Mouse (Mus musculus) mammary gland, adult 2 months (tissue): Measurements from ENCODE around the gene Elk4. TPM values are rescaled to one million over a fixed set of nuclear protein-coding genes. Genes with fewer than 3 reads are reported as not detected.

Experiments
- polyA plus RNA-seq: library from polyadenylated mRNA; depleted of rRNA; stranded (reverse); fragments of >200 nt; gene quantifications from 2 replicates; pipeline ENCODE4 v1.2.3, GENCODE M21; 2012; ENCODE audit warnings: low replicate concordance; rRNA removed

Elk4 gene
- polyA plus RNA-seq, result 28.4 and 31.0 TPM in 2 replicates

DNA sequence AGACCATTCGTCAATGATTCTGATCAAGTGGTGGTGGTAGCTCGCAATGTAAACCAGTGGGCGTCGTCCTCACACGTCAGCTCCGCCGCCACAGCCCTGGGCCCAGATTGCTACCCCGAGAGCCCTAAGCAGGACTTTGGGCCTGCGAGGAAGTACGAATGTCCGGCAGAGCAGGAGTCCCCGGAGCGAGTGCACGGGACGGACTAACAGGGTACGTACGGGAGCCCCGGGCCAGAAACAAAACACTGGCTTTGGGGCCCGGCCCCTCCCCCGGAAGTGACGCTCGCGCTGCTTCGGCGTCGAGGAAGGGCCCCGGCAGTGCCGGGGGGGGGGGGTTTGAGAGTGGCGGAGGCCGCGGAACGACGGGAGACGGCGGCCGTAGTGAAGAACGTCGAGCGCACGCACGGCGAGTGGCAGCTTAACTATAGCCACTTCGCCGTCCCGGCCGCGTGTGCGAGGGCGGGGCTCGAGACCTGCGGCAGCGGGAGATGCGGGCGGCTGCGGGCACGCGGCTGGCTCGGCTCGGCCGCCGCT is at the start of gene Elk4:
Gene Elk4 (plus strand): TSS at position 326 of the 534 bp plus-strand sequence.

DNA sequence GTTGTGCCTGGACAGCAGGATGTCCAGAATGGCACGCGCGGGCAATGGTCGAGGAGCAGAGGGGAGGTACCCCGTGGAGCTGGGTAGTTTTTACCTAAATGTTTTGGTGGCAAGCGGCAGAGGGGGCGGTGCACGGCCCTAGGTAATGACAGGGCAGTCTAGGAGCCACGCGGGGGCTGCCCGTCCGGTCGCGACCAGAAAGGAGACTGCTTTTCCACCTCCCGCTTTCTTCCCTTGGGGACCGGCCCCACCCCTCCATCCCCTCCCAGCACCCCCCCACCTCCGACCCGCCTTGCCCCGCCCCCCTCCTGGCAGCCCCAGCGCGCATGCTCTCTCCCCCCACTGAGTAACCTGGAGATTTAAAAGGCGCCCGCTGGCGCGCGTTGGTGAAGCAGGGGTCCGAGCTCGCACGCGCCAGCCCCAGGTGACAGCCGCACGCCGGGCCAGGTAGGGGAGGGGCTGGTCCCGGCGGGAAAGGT is 44.8 kb upstream of the Elk4 start, which contains the start of gene Slc45a3:
Gene Slc45a3 (plus strand): TSS at position 362 of the 479 bp plus-strand sequence.

DNA sequence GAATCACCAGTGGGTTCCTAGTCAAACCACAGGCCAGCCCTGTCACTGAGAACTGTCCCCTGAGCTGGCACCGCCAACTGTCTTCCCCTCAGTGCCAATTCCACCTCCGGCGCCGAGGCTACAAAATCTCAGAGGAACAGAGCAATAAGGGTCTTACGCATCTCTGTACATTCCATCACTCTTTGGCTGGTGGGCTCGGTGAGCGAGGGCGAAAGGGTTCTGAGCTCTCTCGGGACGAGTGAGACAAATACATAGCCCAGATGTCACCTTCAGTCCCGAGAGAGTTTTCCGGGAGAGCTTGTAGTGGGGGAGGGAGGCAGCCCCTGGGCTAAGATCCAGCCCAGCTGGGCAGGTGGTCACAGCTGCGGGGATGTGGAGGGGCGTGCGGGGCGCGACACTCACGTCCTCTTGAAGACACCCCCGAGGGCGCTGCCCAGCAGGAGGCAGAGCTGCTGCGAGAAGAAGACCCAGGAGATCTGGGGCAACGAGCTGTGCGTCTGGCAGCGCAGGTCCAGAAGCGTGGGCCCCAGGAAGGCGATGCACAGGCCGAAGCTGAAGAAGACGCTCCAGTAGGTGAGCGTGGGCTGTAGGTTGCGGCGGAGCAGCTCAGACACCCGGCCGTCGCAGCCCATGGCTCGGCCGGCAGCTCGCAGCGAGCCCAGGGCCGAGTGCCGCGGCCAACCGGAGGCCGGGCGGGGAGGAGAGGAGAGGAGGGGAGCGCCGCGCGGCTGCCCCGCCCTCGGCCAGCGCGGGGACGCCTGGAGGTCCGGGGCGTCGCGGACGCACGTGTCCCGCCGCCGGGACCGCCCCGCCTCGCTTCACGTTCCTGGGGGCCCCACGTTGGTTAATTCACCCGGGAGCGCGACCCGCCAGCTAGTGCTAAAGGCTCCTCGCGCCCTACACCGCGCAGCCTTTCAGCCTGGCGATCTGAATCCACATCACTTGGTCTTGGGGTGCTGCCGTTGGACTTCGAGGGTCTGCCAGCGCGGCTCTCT is 60.2 kb downstream of the Elk4 start, which contains the start of gene Mfsd4a:
Gene Mfsd4a (minus strand): TSS at position 802 of the 995 bp plus-strand sequence.

Other genes with a start within 250 kb of the Elk4 start
- 2.1 and 5.6 TPM in 2 replicates for gene Pm20d1, start 210.2 kb upstream of the Elk4 start, polyA plus RNA-seq
- gene Slc41a1, start 180.1 kb upstream of the Elk4 start, polyA plus RNA-seq, result 56.5 and 58.7 TPM in 2 replicates
- 24.1 and 41.9 TPM in 2 replicates for gene Rab29, start 140.4 kb upstream of the Elk4 start, polyA plus RNA-seq
- 4.4 and 11.7 TPM in 2 replicates for gene Nucks1, start 97.1 kb upstream of the Elk4 start, polyA plus RNA-seq
- 14.3 and 14.6 TPM in 2 replicates for gene Slc45a3, start 44.6 kb upstream of the Elk4 start, polyA plus RNA-seq
- gene Mfsd4a, start 60.5 kb downstream of the Elk4 start, polyA plus RNA-seq, result 4.3 and 9.2 TPM in 2 replicates
- gene Cdk18, start 132.1 kb downstream of the Elk4 start, polyA plus RNA-seq, result 22.3 and 23.9 TPM in 2 replicates
- not detected in 2 replicates for gene Lemd1, start 183.8 kb downstream of the Elk4 start, polyA plus RNA-seq
- 0.04 TPM in 1 of 2 replicates, not detected in the other for gene AC124108.1, start 183.8 kb downstream of the Elk4 start, polyA plus RNA-seq
- gene Gm10188, start 222.2 kb downstream of the Elk4 start, polyA plus RNA-seq, result not detected in 2 replicates